Mouse (Mus musculus) urinary bladder, postnatal 25 days (tissue): ENCODE data around the gene Stkld1.
A peak's percentile ranks its signal among the peaks of the same experiment; 100 is the strongest.
"Not testable (repeated sequence)": the region's sequence is repeated elsewhere in the genome, so short reads cannot be mapped to it uniquely, and the experiment has no call there.

Experiments used
- DNase-seq: peaks from one replicate; pipeline ENCODE4 v3.0.0; 2022; ENCODE audit warnings: low spot score

The Stkld1 gene

DNA sequence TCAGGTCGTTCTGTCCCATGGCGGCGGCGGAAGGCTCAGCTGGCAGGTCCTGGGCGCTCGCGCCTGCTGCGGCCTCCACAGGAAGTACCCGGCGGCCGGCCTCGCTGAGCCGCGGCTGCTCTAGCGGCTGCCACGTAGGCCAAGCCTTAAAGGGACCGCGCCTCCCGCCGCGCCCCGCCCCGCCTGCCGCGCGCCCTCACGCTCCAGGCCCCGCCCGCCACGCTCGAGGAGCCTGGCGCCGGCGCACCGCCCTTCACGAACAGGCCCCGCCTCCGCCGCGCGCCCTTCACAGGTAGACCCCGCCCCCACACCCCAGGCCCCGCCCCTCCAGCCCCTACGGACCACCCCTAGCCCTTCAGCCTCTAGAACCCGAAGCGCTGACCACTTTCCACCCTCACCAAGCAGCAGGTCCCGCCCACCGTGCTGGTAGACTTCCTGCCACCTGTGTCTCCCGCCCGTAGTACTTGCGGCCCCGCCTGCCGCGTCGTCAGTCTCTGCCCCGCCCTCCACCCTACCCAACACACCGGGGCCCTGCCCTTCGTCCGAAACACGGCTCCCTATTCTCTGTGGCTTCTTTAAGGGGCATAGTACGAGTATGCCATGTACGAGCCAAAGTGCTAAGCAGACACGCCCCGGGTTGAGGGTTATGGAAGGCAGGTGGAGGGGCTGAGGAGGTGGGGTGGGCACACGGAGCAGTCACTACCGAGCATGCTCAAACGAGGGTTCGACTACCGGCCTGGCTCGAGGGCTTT is at the start of gene Stkld1, which contains the start of gene Surf4:
Gene Stkld1 (plus strand): TSS at position 744 of the 752 bp plus-strand sequence.
Gene Surf4 (minus strand): TSS at position 625 of the 752 bp plus-strand sequence.
- DNase-seq: peak; percentile 89

DNA sequence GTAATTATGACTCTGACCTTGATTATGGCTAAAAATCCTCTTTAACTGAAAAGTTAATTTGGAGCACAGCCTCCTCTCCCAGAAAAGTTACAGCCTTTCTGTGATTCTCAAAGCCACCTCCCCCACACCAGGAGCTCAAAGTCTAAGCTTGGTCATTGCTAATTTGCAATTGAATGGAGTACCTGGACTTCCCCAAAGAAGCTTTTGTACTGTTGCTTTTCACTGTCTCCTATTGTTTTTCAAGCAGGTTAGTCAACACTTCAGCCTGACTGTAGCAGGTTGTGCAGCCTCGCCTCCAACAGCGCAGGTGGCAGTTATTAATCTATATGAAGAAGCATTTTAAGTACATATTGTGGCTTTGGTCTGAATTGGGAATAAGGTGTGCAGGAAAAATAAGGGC is 48.3 kb upstream of the Stkld1 start:
- not testable (repeated sequence) for DNase-seq

DNA sequence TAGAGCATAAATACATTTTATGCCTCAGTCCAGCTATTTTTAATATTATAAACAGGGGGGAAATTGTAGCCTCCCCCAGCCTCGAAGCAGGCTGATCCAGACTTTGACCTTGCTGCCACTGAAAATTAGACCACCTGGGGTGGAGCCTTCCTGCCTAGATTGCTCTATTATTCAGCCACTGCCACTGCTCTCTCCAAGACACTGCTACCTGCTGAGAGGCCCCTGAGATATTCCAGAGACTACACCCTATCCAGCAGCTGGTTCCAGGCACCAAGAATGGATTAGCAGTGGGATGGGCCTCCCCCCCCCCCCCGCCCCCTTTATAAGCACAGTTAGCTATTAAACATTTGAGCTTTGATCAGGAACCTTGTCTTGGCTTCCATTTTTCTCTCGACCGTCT is 47.7 kb upstream of the Stkld1 start:
- DNase-seq: not testable (repeated sequence)

DNA sequence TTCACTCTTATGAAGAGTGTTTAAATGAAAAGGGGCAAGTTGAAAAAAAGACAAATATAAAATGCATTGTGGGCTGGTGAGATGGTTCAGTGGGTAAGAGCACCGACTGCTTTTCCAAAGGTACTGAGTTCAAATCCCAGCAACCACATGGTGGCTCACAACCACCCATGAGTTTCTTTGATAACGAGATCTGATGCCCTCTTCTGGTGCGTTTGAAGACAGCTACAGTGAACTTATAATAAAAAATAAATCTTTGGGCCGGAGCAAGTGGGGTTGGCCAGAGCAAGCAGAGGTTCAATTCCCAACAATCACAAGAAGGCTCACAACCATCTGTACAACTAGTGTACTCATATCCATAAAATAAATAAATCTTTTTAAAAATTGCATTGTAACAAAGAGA is 37.9 kb upstream of the Stkld1 start:
- DNase-seq: no peak

- DNase-seq: no peak
Observed at GRCm38 (mm10) chr2:26900731-26901130, 33.1 kb upstream of the Stkld1 start.

DNA sequence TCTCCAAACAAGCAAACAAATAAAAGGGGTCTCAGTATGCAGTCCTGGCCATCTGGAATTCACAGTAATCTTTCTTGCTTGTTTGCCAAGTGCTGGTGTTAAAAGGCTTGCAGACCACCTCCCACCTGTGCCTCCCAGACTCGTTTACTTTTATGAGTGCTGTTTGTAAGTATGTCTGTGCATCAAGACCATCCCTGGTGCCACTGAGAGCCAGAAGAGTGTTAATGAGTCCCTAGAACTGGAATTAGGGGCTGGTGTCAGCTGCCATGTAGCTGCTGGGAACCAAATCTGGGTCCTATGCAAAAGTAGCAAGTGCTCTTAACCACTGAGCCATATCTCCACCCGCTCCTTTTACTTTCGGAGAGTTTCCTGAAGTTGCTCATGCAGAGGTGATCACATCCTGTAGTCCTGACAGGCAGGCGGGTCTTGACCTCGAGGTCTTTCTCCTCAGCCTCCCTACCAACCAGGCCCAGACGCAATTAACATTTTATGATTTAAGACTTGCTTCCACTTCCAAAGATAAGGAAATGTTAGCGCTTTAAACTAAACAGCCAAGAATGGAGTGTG is 31.9 kb upstream of the Stkld1 start:
- no peak for DNase-seq

GRCm38 (mm10) chr2:26902467-26903220 is 31.2 kb upstream of the Stkld1 start, which contains the start of gene Surf6:
Surf6 (minus strand) TSS chr2:26902879.
- peak; percentile 86 for DNase-seq

DNA sequence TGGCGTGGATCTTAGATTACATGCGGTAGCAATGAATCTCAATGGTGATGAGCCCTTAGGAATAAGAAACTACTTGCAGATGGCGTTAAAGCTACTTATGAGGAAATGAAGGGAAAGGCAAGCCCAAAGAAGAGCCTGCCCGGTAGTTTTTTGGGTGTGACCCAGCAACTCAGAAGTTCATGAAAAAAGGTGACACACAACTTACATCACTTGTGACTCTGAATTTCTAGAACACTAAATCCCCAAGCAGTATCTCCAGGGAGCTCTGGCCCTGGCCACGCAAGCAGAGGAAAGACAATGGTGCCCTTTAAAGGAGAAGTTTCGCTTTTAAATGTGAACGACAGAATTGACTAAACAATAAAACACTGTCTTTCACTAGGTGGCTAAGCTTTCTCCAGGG is 30.5 kb upstream of the Stkld1 start:
- no peak for DNase-seq

DNA sequence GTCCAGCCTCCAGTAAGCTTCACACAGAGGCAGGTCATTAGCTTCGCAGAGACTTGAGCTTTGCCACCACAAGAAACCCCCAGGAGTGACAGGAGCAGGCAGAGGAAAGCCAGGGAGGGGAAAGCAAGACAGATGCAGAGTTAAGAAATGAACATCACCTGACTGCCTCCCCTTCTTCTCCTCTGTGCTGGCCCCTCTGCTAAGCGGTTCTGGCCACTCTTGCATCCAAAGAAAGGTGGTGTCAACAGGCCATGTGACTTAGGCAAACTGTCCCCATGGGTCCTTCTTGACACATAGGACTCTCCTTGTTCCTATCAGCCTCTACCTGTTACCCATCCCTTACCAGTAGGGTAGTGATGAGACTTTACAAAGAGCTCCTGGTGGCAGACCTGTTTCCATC is 27.9 kb upstream of the Stkld1 start:
- no peak for DNase-seq

DNA sequence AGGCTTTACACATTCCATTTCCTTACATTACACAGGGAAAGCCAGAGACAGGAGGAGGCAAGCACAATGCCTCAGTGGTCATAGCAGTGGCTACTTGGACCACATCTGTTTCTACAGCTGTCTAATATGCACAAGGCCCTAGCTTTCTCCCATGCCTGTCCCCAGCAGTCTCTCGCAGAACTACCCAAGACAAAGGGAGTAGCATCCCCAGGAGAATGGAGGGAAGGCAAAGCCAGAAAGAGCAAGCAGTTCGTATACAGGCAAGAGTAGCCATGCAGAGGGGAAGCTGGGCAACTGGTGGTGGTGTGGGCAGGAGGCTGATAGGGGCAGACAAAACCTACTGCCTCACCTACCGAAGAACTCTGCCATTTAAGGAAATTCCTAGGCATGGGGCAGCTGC is 27.4 kb upstream of the Stkld1 start:
- no peak for DNase-seq

GRCm38 (mm10) chr2:26907109-26907508 is 26.7 kb upstream of the Stkld1 start:
- DNase-seq: no peak

- DNase-seq: no peak
Observed at GRCm38 (mm10) chr2:26908710-26909386, 25.0 kb upstream of the Stkld1 start.

DNA sequence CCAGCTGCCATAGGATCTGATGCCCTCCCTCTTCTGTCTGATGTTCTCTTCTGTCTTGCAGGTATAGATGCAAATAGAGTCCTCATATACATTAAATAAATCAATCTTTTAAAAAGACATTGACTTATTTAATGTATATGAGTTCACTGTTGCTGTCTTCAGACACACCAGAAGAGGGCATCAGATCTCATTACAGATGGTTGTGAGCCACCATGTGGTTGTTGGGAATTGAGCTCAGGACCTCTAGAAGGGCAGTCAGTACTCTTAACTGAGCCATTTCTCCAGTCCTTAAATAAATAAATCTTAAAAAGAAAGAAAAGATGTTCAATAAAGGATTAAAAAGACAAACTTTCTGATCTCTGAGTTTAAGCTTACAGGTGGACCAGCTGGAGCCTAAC is 24.5 kb upstream of the Stkld1 start:
- DNase-seq: no peak

DNA sequence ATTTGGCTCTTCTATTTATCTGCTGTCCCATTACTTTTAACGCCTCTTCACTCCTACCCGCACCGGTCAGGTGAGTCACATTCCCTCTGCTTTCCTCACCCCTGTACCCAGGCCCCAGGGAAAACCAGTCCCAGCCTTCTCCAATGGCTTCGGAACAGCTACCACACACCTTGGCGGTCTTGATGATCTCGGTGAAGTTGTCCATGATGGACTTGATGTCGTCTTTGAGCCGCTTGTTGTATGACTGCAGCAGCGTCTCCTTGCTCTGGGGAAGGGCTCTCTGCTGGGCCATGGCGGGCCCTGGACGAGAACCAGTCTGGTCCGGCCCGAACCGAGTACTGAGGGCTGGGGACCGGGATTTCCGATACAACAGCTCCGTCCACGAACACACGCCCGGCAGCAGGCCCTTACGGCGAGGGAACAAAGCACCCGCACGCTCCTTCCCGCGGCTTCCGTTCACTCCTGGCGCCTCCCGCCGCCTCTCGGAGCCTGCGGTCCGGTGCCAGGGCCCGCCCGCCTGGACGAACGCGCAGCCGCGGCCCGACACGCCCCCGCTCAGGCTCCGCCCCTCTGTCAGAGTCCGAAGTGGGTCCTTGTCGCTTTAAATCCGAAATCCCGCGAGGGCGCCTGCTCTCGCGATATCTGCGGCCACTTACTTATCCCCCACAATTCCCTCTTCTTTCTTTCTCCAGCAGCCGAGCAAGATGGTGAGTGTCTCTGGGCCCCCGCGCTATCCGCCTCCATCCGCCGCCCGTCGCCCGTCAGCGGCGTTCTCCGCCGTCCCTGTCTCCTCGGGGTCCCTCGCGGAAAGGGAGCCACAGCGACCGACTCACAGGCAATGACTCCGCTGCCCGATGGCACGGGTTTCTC is 23.5 kb upstream of the Stkld1 start, which contains the start of the genes Med22 and Rpl7a:
Gene Med22 (minus strand): TSS at position 554 of the 870 bp plus-strand sequence.
Gene Rpl7a (plus strand): TSS at position 641 of the 870 bp plus-strand sequence.
- DNase-seq: peak; percentile 100

GRCm38 (mm10) chr2:26910994-26911765 is 22.7 kb upstream of the Stkld1 start:
- peak; percentile 51 for DNase-seq

GRCm38 (mm10) chr2:26912253-26912770 is 21.5 kb upstream of the Stkld1 start:
- DNase-seq: no peak

- no peak for DNase-seq
Observed at GRCm38 (mm10) chr2:26913416-26914147, 20.3 kb upstream of the Stkld1 start.

GRCm38 (mm10) chr2:26914148-26914941 is 19.5 kb upstream of the Stkld1 start:
- DNase-seq: no peak
